Mouse (Mus musculus) hindbrain, embryonic 14.5 days (tissue): ENCODE measurements around the gene Tjap1. TPM values are rescaled to one million over a fixed set of nuclear protein-coding genes. Genes with fewer than 3 reads are reported as not detected.

ENCODE experiments used
- ATAC-seq: fragments of 200-750 bp; cut with Nextera tagmentation; 2 replicates; pipeline ENCODE4 v1.8.0; 2017; ENCODE audit warnings: moderate number of reproducible peaks, mild to moderate bottlenecking, moderate TSS enrichment, moderate library complexity; ENCODE audit not compliant: low FRiP score
- DNase-seq: peaks from one replicate; pipeline ENCODE4 v3.0.0-alpha.2; 2015; ENCODE audit warnings: low spot score
- H3K27ac ChIP-seq: fragments of 300-500 bp; sonication (generic); 2 replicates; pipeline ENCODE4 v1.5.1; 2014; ENCODE audit warnings: mild to moderate bottlenecking, moderate library complexity
- H3K27me3 ChIP-seq: fragments of 300-500 bp; sonication (generic); 2 replicates; pipeline ENCODE4 v1.6.1; 2014; ENCODE audit warnings: mild to moderate bottlenecking, low read length, mixed read lengths; ENCODE audit not compliant: control insufficient read depth, insufficient read depth
- H3K36me3 ChIP-seq: fragments of 300-500 bp; sonication (generic); replicated peaks from 2 replicates; pipeline ENCODE4 v1.6.1; 2014; ENCODE audit not compliant: control insufficient read depth, insufficient read depth
- H3K4me1 ChIP-seq: fragments of 300-500 bp; sonication (generic); replicated peaks from 2 replicates; pipeline ENCODE4 v1.6.1; 2014; ENCODE audit warnings: antibody characterized with exemption, low read length, mixed read lengths; ENCODE audit not compliant: control insufficient read depth, insufficient read depth
- H3K4me2 ChIP-seq: fragments of 300-500 bp; sonication (generic); replicated peaks from 2 replicates; pipeline ENCODE4 v1.6.1; 2014; ENCODE audit warnings: mild to moderate bottlenecking, moderate library complexity
- H3K4me3 ChIP-seq: fragments of 300-500 bp; sonication (generic); replicated peaks from 2 replicates; pipeline ENCODE4 v1.5.1; 2014; ENCODE audit warnings: mild to moderate bottlenecking, low read length
- H3K9ac ChIP-seq: fragments of 300-500 bp; sonication (generic); 2 replicates; pipeline ENCODE4 v1.6.1; 2014
- H3K9me3 ChIP-seq: fragments of 300-500 bp; sonication (generic); 2 replicates; pipeline ENCODE4 v1.6.1; 2016; ENCODE audit warnings: low read length; ENCODE audit not compliant: control insufficient read depth
- WGBS: fragments of 180-500 bp; shearing (Covaris S2); extraction: QIAGEN DNeasy Blood & Tissue Kit; methylation state at CpG from one replicate; pipeline ENCODE4 v1.1.7; 2014; 5-methylcytosine and 5-hydroxymethylcytosine counted together
- polyA plus RNA-seq: library from polyadenylated mRNA; unstranded; fragments of >200 nt; fragmentation: Nextera tagmentation; extraction: Ambion mirVana; gene quantifications from 2 replicates; pipeline ENCODE4 v1.2.1, GENCODE M21; 2014

Gene Tjap1
- polyA plus RNA-seq, 1 experiment from 2014 or later, result 22.3 TPM

- Histone ChIP-seq H3K9ac (peak overlapping the region; percentile 96), H3K27ac (peak overlapping the region; percentile 82), H3K4me3 (peak overlapping the region; percentile 95), H3K27me3 (no peaks in the 10 kb centered on the region), H3K4me1 (peaks cover 18% of the 10 kb centered on the region), H3K9me3 (no peaks in the 10 kb centered on the region), H3K4me2 (peak overlapping the region; percentile 94), H3K36me3 (peaks cover 68% of the 10 kb centered on the region)
- under 1% methylated on average over 31 of the region's 37 CpGs for WGBS
- ATAC-seq (no peak; the same call in 1 of the 2 replicates), DNase-seq (no peak)
These were observed 34.7 kb downstream of the Tjap1 start for GRCm38 (mm10) chr17:46248189-46248522.

GRCm38 (mm10) chr17:46247512-46248188 is 35.2 kb downstream of the Tjap1 start, which contains the start of the genes Polr1c and Yipf3:
Polr1c (minus strand) TSS chr17:46248054.
Yipf3 (plus strand) TSS chr17:46248080.
- no peaks in the 10 kb centered on the region for H3K9me3 ChIP-seq
- DNase-seq, result peak; percentile 98
- peak within 1 kb of the TSS; percentile 94 for H3K4me2 ChIP-seq
- H3K4me3 ChIP-seq, result peak within 1 kb of the TSS; percentile 95
- peak within 1 kb of the TSS; percentile 96 for H3K9ac ChIP-seq
- H3K27me3 ChIP-seq, result no peaks in the 10 kb centered on the region
- H3K36me3 ChIP-seq, result peaks cover 73% of the 10 kb centered on the region
- H3K27ac ChIP-seq, result peak within 1 kb of the TSS; percentile 82
- peak; percentile 94 for ATAC-seq
- WGBS, result under 1% methylated on average over 53 of the region's 53 CpGs
- peaks cover 18% of the 10 kb centered on the region for H3K4me1 ChIP-seq

GRCm38 (mm10) chr17:46244579-46244978 is 38.2 kb downstream of the Tjap1 start:
- Histone ChIP-seq H3K27ac (no peak overlapping the region), H3K9me3 (no peaks in the 10 kb centered on the region), H3K9ac (no peak overlapping the region), H3K4me3 (no peak overlapping the region), H3K4me1 (peaks cover 18% of the 10 kb centered on the region), H3K36me3 (peaks cover 74% of the 10 kb centered on the region), H3K4me2 (no peak overlapping the region), H3K27me3 (no peaks in the 10 kb centered on the region)
- DNase-seq (no peak), ATAC-seq (no peak)
- WGBS, result 74% methylated on average over 10 of the region's 10 CpGs

GRCm38 (mm10) chr17:46243624-46244023 is 39.2 kb downstream of the Tjap1 start:
- WGBS, result 79% methylated on average over 2 of the region's 2 CpGs
- Histone ChIP-seq H3K27me3 (no peaks in the 10 kb centered on the region), H3K27ac (no peak overlapping the region), H3K4me1 (peaks cover 11% of the 10 kb centered on the region), H3K9me3 (no peaks in the 10 kb centered on the region), H3K4me2 (no peak overlapping the region), H3K36me3 (peaks cover 78% of the 10 kb centered on the region), H3K9ac (no peak overlapping the region), H3K4me3 (no peak overlapping the region)
- ATAC-seq (no peak), DNase-seq (no peak)

GRCm38 (mm10) chr17:46242993-46243392 is 39.8 kb downstream of the Tjap1 start:
- ATAC-seq, result no peak
- WGBS, result 91% methylated on average over 4 of the region's 4 CpGs
- Histone ChIP-seq H3K4me3 (no peak overlapping the region), H3K27ac (no peak overlapping the region), H3K9ac (no peak overlapping the region), H3K4me2 (no peak overlapping the region), H3K4me1 (peaks cover 10% of the 10 kb centered on the region), H3K27me3 (no peaks in the 10 kb centered on the region), H3K9me3 (no peaks in the 10 kb centered on the region), H3K36me3 (peaks cover 85% of the 10 kb centered on the region)
- no peak for DNase-seq

- Histone ChIP-seq H3K27me3 (no peaks in the 10 kb centered on the region), H3K4me2 (no peak overlapping the region), H3K4me3 (no peak overlapping the region), H3K9ac (no peak overlapping the region), H3K9me3 (no peaks in the 10 kb centered on the region), H3K27ac (no peak overlapping the region), H3K36me3 (peaks cover 92% of the 10 kb centered on the region), H3K4me1 (peaks cover 10% of the 10 kb centered on the region)
- ATAC-seq, result no peak
- 93% methylated on average over 13 of the region's 13 CpGs for WGBS
- no peak for DNase-seq
These were observed 40.6 kb downstream of the Tjap1 start for GRCm38 (mm10) chr17:46242274-46242673.

- DNase-seq, result no peak
- Histone ChIP-seq H3K4me1 (peaks cover 2% of the 10 kb centered on the region; the same call in 1 of the 2 replicates), H3K9ac (no peak overlapping the region), H3K27me3 (no peaks in the 10 kb centered on the region), H3K4me2 (no peak overlapping the region), H3K9me3 (no peaks in the 10 kb centered on the region), H3K27ac (no peak overlapping the region), H3K36me3 (peaks cover 98% of the 10 kb centered on the region), H3K4me3 (no peak overlapping the region)
- ATAC-seq, result no peak
- WGBS, result 83% methylated on average over 11 of the region's 11 CpGs
These were observed 41.4 kb downstream of the Tjap1 start for GRCm38 (mm10) chr17:46241471-46241870.

- Histone ChIP-seq H3K27me3 (no peaks in the 10 kb centered on the region), H3K4me3 (no peak overlapping the region), H3K36me3 (peaks cover 90% of the 10 kb centered on the region), H3K9ac (no peak overlapping the region), H3K9me3 (no peaks in the 10 kb centered on the region), H3K4me1 (no peaks in the 10 kb centered on the region), H3K4me2 (no peak overlapping the region), H3K27ac (no peak overlapping the region)
- WGBS, result 95% methylated on average over 15 of the region's 15 CpGs
- ATAC-seq (no peak), DNase-seq (no peak)
These were observed 43.2 kb downstream of the Tjap1 start for GRCm38 (mm10) chr17:46239516-46240114.

- peaks cover 90% of the 10 kb centered on the region for H3K36me3 ChIP-seq
- H3K27me3 ChIP-seq, result no peaks in the 10 kb centered on the region
- WGBS, result 86% methylated on average over 5 of the region's 5 CpGs
- H3K4me2 ChIP-seq, result no peak overlapping the region
- H3K9me3 ChIP-seq, result no peaks in the 10 kb centered on the region
- H3K9ac ChIP-seq, result no peak overlapping the region
- H3K4me1 ChIP-seq, result no peaks in the 10 kb centered on the region
- H3K27ac ChIP-seq, result no peak overlapping the region
- ATAC-seq (no peak), DNase-seq (no peak)
- H3K4me3 ChIP-seq, result no peak overlapping the region
These were observed 45.3 kb downstream of the Tjap1 start for GRCm38 (mm10) chr17:46237480-46237879.
